Mouse (Mus musculus) embryonic fibroblast, embryonic 13.5 days (primary cell): ENCODE measurements around the gene Gm17067.

ENCODE experiments used
- CTCF ChIP-seq: IDR thresholded peaks from 2 replicates; pipeline ENCODE4 v1.5.1; 2011; ENCODE audit warnings: mild to moderate bottlenecking, control low read depth, low read length, moderate library complexity, borderline replicate concordance; ENCODE audit not compliant: insufficient read depth
- POLR2A ChIP-seq: IDR thresholded peaks from 2 replicates; pipeline ENCODE4 v1.6.1; 2011; ENCODE audit warnings: low read depth, mild to moderate bottlenecking, control low read depth, low read length, moderate library complexity

GRCm38 (mm10) chr7:42738536-42739210, 11.9 kb upstream of the Gm17067 start:
- no peak for TF ChIP-seq POLR2A
- TF ChIP-seq CTCF, result no peak
